Mouse (Mus musculus) MEL (cell line): ENCODE measurements at regions not wholly inside any gene's neighbourhood (a gene's known extent, or its start where the extent isn't known, plus 50 kb on each side); places are given as distances from the start of the nearest gene placed in this dataset.

Experiments used
- CTCF ChIP-seq, 3 experiments: IDR thresholded peaks in 2 of 3; conservative IDR thresholded peaks in 1 of 3; 2 replicates each; pipeline ENCODE4 v1.5.1; 2011 to 2012; ENCODE audit warnings: low read length in 3 of 3, low read depth in 2 of 3, mild to moderate bottlenecking in 2 of 3, improper control_type of control experiment in 1 of 3, inconsistent platforms in 1 of 3, mixed read lengths in 1 of 3, moderate library complexity in 1 of 3; ENCODE audit not compliant: control insufficient read depth in 1 of 3, insufficient read depth in 1 of 3, poor library complexity in 1 of 3, severe bottlenecking in 1 of 3
- SMC3 ChIP-seq: IDR thresholded peaks from 2 replicates; pipeline ENCODE4 v1.6.1; 2011; ENCODE audit warnings: low read depth, low read length, improper control_type of control experiment

GRCm38 (mm10) chr17:79167198-79167597 lies 115.5 kb downstream of the Qpct start:
- no peak for TF ChIP-seq SMC3
- no peak for TF ChIP-seq CTCF (IDR thresholded peaks at IDR 0.05 in 2 of 3, conservative IDR thresholded peaks at IDR 0.05 in 1 of 3; ENCODE audit: control insufficient read depth in 1 of 3, insufficient read depth in 1 of 3, low read depth in 2 of 3, low read length in 3 of 3, poor library complexity in 1 of 3, severe bottlenecking in 1 of 3)
